Mouse (Mus musculus) heart, postnatal 0 days (tissue): ENCODE results near the gene Tbx19.

ENCODE experiments used
- CTCF ChIP-seq: IDR thresholded peaks from 2 replicates; pipeline ENCODE4 v1.5.1; 2016; ENCODE audit warnings: antibody characterized with exemption, control low read depth, low read depth
- EP300 ChIP-seq: IDR thresholded peaks from 2 replicates; pipeline ENCODE4 v1.6.1; 2016; ENCODE audit warnings: antibody characterized with exemption, low read depth

DNA sequence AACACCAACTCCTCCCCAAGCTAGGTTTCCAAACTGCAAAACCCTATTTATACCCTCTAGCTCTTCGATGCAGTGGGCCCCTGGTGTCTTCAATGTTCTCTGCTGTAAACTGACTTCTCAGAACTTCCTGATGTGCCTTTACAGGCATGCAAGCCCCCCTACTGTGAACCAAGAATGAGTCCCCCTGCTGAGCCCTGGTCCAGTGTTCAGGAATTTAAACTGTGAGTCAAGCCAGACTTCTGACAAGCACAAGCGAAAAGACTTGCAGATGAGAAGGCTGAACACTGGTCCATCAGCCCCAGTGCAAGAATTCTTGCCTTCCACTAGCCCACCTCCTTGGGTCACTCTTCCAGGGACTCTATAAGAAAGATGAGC lies 54.6 kb downstream of the Tbx19 start:
- TF ChIP-seq CTCF (no peak), EP300 (no peak)
